Mouse (Mus musculus) left cerebral cortex, adult 11 months (tissue): ENCODE measurements around the gene Iqgap3.

Experiments
- DNase-seq: peaks from one replicate; pipeline ENCODE4 v3.0.0; 2022; ENCODE audit warnings: low spot score

The Iqgap3 gene

DNA sequence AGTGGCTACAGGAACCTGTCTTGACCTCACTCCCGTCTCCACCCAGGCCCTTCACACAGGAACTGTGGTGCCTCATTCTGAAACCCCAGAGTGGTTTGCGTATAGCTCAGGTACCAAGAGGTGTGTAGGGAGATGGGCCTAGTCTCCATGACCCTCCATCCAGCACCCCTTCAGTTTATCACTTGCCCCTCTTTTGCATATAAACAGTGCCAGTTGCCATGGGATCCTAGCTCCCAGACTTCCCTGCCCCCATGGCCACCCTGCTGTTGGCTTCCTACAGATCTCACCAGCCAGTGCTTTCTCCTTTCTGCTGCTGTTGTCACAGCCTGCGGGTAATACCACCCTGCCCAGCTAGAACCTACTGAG lies 69.2 kb downstream of the Iqgap3 start:
- no peak for DNase-seq

DNA sequence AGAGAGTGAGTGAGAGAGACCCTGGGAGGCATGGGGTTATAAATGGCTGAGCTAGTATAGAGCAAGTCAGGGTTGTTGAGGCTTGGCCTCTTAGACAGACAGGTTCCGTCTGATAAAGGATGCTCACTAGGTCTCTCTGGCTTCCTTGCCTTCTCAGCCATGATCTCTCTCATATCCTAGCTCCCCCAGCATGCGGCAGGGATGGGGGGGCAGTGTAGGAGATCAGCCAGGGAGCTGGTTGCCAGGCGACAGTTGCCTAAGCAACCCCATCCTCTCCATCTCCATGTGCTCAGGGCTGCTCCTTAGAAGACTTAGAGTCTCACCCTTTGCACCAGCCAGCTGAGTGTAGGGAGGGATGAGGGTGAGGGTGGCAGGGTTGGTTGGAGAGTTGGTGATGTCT lies 70.3 kb downstream of the Iqgap3 start:
- DNase-seq, result peak; percentile 88

- DNase-seq, result no peak
Observed at GRCm38 (mm10) chr3:88153290-88154011, 71.7 kb downstream of the Iqgap3 start.

DNA sequence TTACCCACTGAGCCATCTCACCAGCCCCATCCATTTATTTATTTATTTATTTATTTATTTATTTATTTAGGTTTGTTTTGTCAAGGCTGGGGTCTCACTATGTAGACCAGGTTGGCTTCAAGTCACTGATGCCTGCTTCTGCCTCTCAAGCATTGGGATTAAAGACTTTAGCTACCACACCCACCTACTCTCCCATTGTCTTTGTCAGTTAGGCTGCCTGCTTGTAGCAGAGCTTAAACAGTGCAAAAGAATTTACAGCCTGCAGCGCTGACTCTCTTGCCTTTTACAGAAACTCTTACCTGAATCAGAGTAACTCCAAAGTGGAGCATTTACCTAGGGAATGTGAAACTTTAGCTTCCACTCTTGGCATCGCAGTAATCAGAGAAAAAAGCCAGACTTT lies 72.5 kb downstream of the Iqgap3 start:
- DNase-seq, result no peak

DNA sequence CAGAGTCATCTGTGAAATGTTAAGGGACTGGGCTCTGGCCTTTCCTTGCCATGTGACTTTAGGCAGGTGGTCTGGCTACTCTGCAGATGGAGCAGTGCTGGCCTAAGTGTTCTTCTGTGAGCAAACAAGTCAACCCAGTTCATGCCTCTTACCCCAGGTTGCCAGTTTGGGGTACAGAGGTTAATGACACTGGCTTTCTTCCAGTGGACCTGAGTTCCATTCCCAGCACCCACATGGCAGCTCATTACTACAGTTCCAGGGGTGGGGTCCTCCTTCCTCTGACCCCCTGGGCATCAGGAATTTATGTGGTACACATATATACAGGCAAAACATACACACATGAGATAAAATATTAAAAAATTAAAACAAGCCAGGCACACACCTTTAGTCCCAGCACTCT lies 75.0 kb downstream of the Iqgap3 start:
- DNase-seq, result no peak

DNA sequence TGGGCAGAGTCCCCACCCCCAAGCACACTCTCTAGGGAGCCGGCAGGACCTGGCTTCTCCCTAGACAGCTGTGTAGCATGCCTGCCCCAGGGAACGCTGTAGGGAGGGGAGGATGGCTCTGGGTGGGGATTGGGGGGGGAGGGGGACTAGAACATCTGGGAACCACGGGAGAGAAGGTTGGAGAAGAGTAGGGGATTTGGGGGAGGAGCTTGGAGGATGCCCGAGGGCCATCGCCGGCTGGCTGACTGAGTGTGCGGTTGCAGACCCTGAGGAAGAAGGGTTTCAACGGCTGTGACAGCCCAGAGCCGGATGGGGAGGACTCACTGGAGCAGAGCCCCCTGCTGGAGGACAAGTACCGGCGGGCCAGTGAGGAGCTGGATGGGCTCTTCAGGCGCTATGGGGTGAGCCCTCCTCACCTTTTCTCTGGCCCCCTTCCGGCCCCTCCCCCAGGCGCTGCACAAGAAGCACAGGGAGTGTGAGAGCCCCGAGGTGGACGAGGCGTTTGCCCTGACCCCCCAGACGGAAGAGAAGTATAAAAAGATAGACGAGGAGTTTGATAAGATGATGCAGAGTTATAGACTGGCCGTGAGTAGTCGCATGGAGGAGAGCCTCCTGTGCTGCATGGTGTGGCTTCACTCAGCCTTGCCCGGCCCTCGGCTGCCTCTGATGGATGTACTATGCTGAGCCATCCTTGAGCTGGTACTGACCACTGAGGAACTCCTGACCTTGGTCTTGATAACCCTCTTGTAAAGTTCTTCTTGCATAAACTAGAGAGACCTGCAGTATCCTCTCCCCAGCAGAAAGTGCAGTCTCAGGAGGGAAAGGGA lies 76.2 kb downstream of the Iqgap3 start:
- DNase-seq, result no peak

DNA sequence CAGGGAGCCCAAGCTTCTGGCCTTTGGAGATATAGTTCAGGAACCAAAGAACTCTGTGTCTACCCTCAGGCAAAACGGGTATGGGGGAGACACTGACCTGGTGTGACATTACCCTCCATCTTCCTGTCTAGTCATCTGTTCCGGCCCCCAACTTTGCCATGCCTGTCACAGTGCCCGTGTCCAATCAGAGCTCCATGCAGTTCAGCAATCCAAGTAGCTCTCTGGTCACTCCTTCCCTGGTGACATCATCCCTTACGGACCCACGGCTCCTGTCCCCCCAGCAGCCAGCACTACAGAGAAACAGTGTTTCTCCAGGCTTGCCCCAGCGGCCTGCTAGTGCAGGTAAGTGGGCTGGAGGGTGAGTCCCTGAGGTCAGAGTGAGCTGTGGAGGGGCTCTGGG lies 77.2 kb downstream of the Iqgap3 start:
- no peak for DNase-seq

GRCm38 (mm10) chr3:88160856-88161255 lies 79.1 kb downstream of the Iqgap3 start:
- DNase-seq, result no peak

DNA sequence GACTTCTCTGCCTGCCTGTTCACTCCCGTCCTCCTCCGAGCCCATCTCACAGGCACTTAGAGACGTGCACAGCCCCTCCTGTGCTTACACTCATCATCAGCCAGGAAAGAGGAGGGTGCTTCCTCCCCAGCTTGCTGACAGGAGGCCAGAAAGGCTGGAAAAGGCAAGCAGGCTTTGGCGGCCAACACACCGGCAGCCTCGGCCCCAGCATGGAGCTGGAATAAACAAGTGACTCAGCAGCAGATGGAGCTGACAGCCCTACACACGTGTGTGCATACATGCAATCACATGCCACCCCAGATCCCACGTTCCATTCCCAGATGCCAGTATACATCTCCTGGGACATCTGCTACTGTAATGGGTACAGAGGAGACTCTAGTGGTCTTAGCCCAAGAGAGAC lies 80.5 kb downstream of the Iqgap3 start:
- no peak for DNase-seq

GRCm38 (mm10) chr3:88162811-88163210 lies 81.0 kb downstream of the Iqgap3 start:
- no peak for DNase-seq

DNA sequence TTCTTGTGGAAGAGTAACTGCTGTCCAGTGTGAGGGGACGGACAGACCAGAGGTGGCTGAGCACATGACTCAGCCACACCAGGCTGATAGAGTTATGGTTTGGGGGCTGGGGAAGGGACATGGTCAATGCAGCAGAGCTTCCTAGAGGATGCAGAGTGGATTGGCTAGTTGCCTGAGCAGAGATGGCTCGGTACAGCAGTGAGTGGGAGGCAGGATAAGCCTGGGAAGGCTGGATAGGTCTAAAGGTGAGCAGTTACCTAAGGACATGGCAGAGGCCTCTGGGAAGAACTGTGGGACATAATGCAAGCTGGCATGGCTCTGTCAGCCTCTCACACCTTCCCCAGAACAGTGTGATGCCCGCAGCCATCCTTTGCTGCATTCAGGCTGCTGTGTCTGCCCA lies 82.1 kb downstream of the Iqgap3 start:
- no peak for DNase-seq

- DNase-seq, result no peak
Observed at GRCm38 (mm10) chr3:88164263-88164662, 82.5 kb downstream of the Iqgap3 start.

DNA sequence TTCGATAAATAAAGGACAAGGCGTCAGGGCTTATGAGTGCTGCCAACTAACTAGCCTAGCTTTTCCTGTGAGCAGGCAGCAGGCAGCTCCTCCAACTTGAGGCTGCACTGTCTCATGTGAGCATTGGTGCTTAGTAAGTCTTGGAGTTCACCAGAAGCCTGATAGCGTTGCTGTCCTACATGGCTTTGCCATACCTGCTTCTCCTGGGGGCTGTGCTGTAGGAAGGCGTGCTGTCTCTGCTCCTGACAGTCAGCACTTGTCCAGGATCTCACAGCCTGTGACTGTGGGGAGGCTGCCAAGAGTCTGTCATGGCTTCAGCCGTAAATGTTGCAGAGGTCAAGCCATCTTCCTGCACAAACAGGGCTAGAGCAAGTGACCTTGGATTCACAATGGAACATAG lies 84.3 kb downstream of the Iqgap3 start:
- DNase-seq, result no peak

- DNase-seq, result no peak
Observed at GRCm38 (mm10) chr3:88170361-88170760, 88.6 kb downstream of the Iqgap3 start.
